23 mouse cellular contexts compared by ENCODE assay signal in the genomic region with DNA sequence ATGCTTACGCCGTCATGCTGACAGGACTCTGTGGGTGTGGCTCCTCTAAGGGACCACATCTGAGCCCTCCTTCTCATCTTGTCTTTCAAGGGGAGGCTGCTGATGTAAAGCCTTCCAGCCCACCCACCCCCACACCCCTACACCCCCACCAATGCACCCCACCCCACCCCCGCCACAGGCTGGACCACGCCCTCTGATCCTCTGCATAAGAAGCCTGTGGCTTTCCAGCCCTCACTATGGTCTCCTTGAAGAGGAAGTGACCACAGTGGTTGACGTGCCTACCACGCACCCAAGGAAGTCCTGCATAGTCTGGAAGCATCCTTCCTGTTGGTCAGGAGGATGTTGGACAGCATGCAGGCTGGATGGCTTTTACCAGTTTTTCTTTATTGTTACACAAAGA. TPM values are rescaled to one million over a fixed set of nuclear protein-coding genes. Genes with fewer than 3 reads are reported as not detected.
A peak's percentile ranks its signal among the peaks of the same experiment; 100 is the strongest.
DNase-seq lines count a peak whose midpoint lies in the region; ATAC-seq and TF ChIP-seq lines count a peak whose summit lies in the region.
"Had no signal": no experiment of that assay in that cellular context is flagged by ENCODE, and none has a peak within 500 bp of the region (broad histone marks: within the 10 kb centered on the region; RNA-seq: fewer than 3 reads in every experiment).

No protein-coding gene starts in this region.

- H3K4me3 ChIP-seq in kidney, adult 2 months (ENCODE audit: insufficient read depth, low read depth, low read length), result no peak overlapping the region
- no peak overlapping the region for H3K4me3 ChIP-seq in kidney, embryonic 14.5 days (ENCODE audit: low read length)
- no peak overlapping the region for H3K4me3 ChIP-seq in embryonic facial prominence, embryonic 13.5 days
- peak overlapping the region; percentile 42 for H3K4me3 ChIP-seq in megakaryocyte, embryonic 14.5 days (replicated peaks)
- H3K4me3 ChIP-seq: forebrain, embryonic 15.5 days; heart, embryonic 15.5 days; intestine, embryonic 15.5 days; midbrain, embryonic 12.5 days; myocyte had no signal

- ATAC-seq in kidney, embryonic 14.5 days (ENCODE audit: low FRiP score, low TSS enrichment), result no peak
- no peak; the same call in 1 of the 2 replicates for ATAC-seq in embryonic facial prominence, embryonic 13.5 days (ENCODE audit: insufficient number of reproducible peaks, insufficient read depth, low FRiP score, low TSS enrichment, low read depth)
- ATAC-seq: forebrain, embryonic 15.5 days; intestine, embryonic 15.5 days had no signal

- no peak overlapping the region for H3K9ac ChIP-seq in kidney, embryonic 14.5 days (ENCODE audit: low read depth, low read length)
- no peak overlapping the region for H3K9ac ChIP-seq in embryonic facial prominence, embryonic 13.5 days
- H3K9ac ChIP-seq: forebrain, embryonic 15.5 days; heart, embryonic 15.5 days; intestine, embryonic 15.5 days; liver, embryonic 14.5 days; midbrain, embryonic 12.5 days had no signal

- WGBS in kidney, adult 2 months, result 83% methylated on average over 6 of the region's 6 CpGs
- WGBS in kidney, embryonic 14.5 days, result 78% methylated on average over 6 of the region's 6 CpGs
- WGBS in embryonic facial prominence, embryonic 13.5 days, result 40% methylated on average over 6 of the region's 6 CpGs

- intact Hi-C loops in left cerebral cortex, postnatal 36 days (cut with DNase I), result loop anchor here (2.0 kb wide), 1 partner anchor 17 kb away; no protein-coding TSS in a partner anchor

- H3K4me2 ChIP-seq in kidney, embryonic 14.5 days (replicated peaks; ENCODE audit: low read depth, low read length), result no peak overlapping the region
- peak overlapping the region; percentile 12; the same call in 1 of the 2 replicates for H3K4me2 ChIP-seq in embryonic facial prominence, embryonic 13.5 days
- H3K4me2 ChIP-seq: forebrain, embryonic 15.5 days; heart, embryonic 15.5 days; intestine, embryonic 15.5 days; midbrain, embryonic 12.5 days had no signal

- TF ChIP-seq CTCF in kidney, adult 2 months (conservative IDR thresholded peaks at IDR 0.05; ENCODE audit: insufficient read depth, insufficient read length, low read depth, low read length), result no peak

- no peak for TF ChIP-seq POLR2A in kidney, adult 2 months (IDR thresholded peaks at IDR 0.05; ENCODE audit: low read depth, low read length)

- peak; percentile 23 for DNase-seq in kidney, adult 2 months
- peak; percentile 37 to 51 for DNase-seq in CD8-positive naive resting alpha-beta T cell, adult 2 months (ENCODE audit: low read depth in 2 of 2, low spot score in 2 of 2)
- DNase-seq in left cerebral cortex, postnatal 36 days (ENCODE audit: low spot score in 2 of 2), result no peak
- DNase-seq in thymus, postnatal 36 days, result no peak
- DNase-seq in ovary, postnatal 36 days (ENCODE audit: low spot score), result no peak
- DNase-seq: cerebellum, postnatal 10 days; embryo, embryonic 11 days; right cerebral cortex, adult 18-20 months; thymus, postnatal 14 days had no signal

- no peaks in the 10 kb centered on the region for H3K9me3 ChIP-seq in kidney, embryonic 14.5 days (ENCODE audit: control insufficient read depth, low read length)
- no peaks in the 10 kb centered on the region for H3K9me3 ChIP-seq in embryonic facial prominence, embryonic 13.5 days
- no peaks in the 10 kb centered on the region for H3K9me3 ChIP-seq in megakaryocyte, embryonic 14.5 days
- H3K9me3 ChIP-seq: forebrain, embryonic 15.5 days; heart, embryonic 15.5 days; intestine, embryonic 15.5 days; midbrain, embryonic 12.5 days had no signal

- H3K27ac ChIP-seq in kidney, adult 2 months (ENCODE audit: insufficient read depth, low read depth, low read length), result no peak overlapping the region
- H3K27ac ChIP-seq in kidney, embryonic 14.5 days (ENCODE audit: low read depth, low read length), result no peak overlapping the region
- H3K27ac ChIP-seq in embryonic facial prominence, embryonic 13.5 days, result peak overlapping the region; percentile 85
- H3K27ac ChIP-seq: forebrain, embryonic 15.5 days; heart, embryonic 15.5 days; intestine, embryonic 15.5 days; kidney, postnatal 0 days; liver, embryonic 14.5 days; midbrain, embryonic 12.5 days had no signal

- no peaks in the 10 kb centered on the region for H3K4me1 ChIP-seq in kidney, adult 2 months (ENCODE audit: control insufficient read depth, insufficient read depth, low read length)
- peaks cover 18% of the 10 kb centered on the region for H3K4me1 ChIP-seq in kidney, embryonic 14.5 days (ENCODE audit: control insufficient read depth, insufficient read depth, low read length)
- peaks cover 46% of the 10 kb centered on the region for H3K4me1 ChIP-seq in embryonic facial prominence, embryonic 13.5 days
- H3K4me1 ChIP-seq in megakaryocyte, embryonic 14.5 days, result peaks cover 79% of the 10 kb centered on the region

- H3K27me3 ChIP-seq in kidney, adult 2 months (replicated peaks; ENCODE audit: control insufficient read depth, insufficient read depth, low read length), result no peaks in the 10 kb centered on the region
- H3K27me3 ChIP-seq in kidney, embryonic 14.5 days (ENCODE audit: control insufficient read depth, insufficient read depth, low read length), result no peaks in the 10 kb centered on the region
- H3K27me3 ChIP-seq in embryonic facial prominence, embryonic 13.5 days, result no peaks in the 10 kb centered on the region
- peaks cover 4% of the 10 kb centered on the region for H3K27me3 ChIP-seq in megakaryocyte, embryonic 14.5 days (replicated peaks)
- H3K27me3 ChIP-seq: forebrain, embryonic 15.5 days; heart, embryonic 15.5 days; intestine, embryonic 15.5 days; midbrain, embryonic 12.5 days had no signal

- no peaks in the 10 kb centered on the region for H3K36me3 ChIP-seq in kidney, adult 2 months (ENCODE audit: control insufficient read depth, insufficient read depth, low read length)
- H3K36me3 ChIP-seq in kidney, embryonic 14.5 days (ENCODE audit: control insufficient read depth, insufficient read depth, low read length), result no peaks in the 10 kb centered on the region
- no peaks in the 10 kb centered on the region for H3K36me3 ChIP-seq in embryonic facial prominence, embryonic 13.5 days
- H3K36me3 ChIP-seq in megakaryocyte, embryonic 14.5 days (replicated peaks; ENCODE audit: low read length), result no peaks in the 10 kb centered on the region
- H3K36me3 ChIP-seq: forebrain, embryonic 15.5 days; heart, embryonic 15.5 days; intestine, embryonic 15.5 days; midbrain, embryonic 12.5 days had no signal

RNA-seq across cellular contexts. Expression of a gene that starts 15.5 kb away (rescaled TPM):
- polyA plus RNA-seq in kidney, adult 2 months (2012; rRNA removed), result 14.3 and 17.0 TPM in 2 replicates
- polyA plus RNA-seq in kidney, embryonic 14.5 days (2014; fragmentation: Nextera tagmentation; extraction: Ambion mirVana), result 26.0 and 31.9 TPM in 2 replicates
- 38.6 and 41.2 TPM in 2 replicates for polyA plus RNA-seq in embryonic facial prominence, embryonic 13.5 days (2015; fragmentation: Nextera tagmentation; extraction: Ambion mirVana)
- 22.8 and 31.2 TPM in 2 replicates for polyA plus RNA-seq in megakaryocyte, embryonic 14.5 days (2012; ENCODE audit: insufficient read depth, low replicate concordance)
- 1 to 10 TPM; 2.0 to 2.5 TPM for total RNA-seq in left cerebral cortex, postnatal 36 days (2021)

RNA-seq across cellular contexts. Expression of a gene that starts 20.7 kb away (rescaled TPM):
- polyA plus RNA-seq in kidney, adult 2 months (2012; rRNA removed), result 2.2 and 6.3 TPM in 2 replicates
- 0.07 and 0.60 TPM in 2 replicates for polyA plus RNA-seq in kidney, embryonic 14.5 days (2014; fragmentation: Nextera tagmentation; extraction: Ambion mirVana)
- polyA plus RNA-seq in embryonic facial prominence, embryonic 13.5 days (2015; fragmentation: Nextera tagmentation; extraction: Ambion mirVana), result 0.28 and 0.30 TPM in 2 replicates
- polyA plus RNA-seq in megakaryocyte, embryonic 14.5 days (2012; ENCODE audit: insufficient read depth, low replicate concordance), result not detected in 2 replicates
- total RNA-seq in left cerebral cortex, postnatal 36 days (2021), result under 1 TPM; 0.16 to 0.20 TPM
- total RNA-seq: gastrocnemius, adult 18-20 months had no signal
- polyA plus RNA-seq: forebrain, embryonic 15.5 days; limb, embryonic 11.5 days; midbrain, embryonic 12.5 days had no signal

RNA-seq across cellular contexts. Expression of a gene that starts 28.7 kb away (rescaled TPM):
- 0.17 and 0.29 TPM in 2 replicates for polyA plus RNA-seq in kidney, adult 2 months (2012; rRNA removed)
- 0.21 and 0.23 TPM in 2 replicates for polyA plus RNA-seq in kidney, embryonic 14.5 days (2014; fragmentation: Nextera tagmentation; extraction: Ambion mirVana)
- polyA plus RNA-seq in embryonic facial prominence, embryonic 13.5 days (2015; fragmentation: Nextera tagmentation; extraction: Ambion mirVana), result 0.45 TPM in 1 of 2 replicates, not detected in the other
- polyA plus RNA-seq in megakaryocyte, embryonic 14.5 days (2012; ENCODE audit: insufficient read depth, low replicate concordance), result not detected in 2 replicates
- total RNA-seq in left cerebral cortex, postnatal 36 days (2021), result 10 to 100 TPM; 21.3 to 22.4 TPM
- total RNA-seq: gastrocnemius, adult 18-20 months; hematopoietic stem cell, adult 5-6 weeks had no signal
- polyA plus RNA-seq: gonadal fat pad, adult 2 months; limb, embryonic 11.5 days; myocyte had no signal

RNA-seq across cellular contexts. Expression of a gene that starts 47.3 kb away (rescaled TPM):
- polyA plus RNA-seq in kidney, adult 2 months (2012; rRNA removed), result 2.7 and 5.7 TPM in 2 replicates
- 0.34 and 0.49 TPM in 2 replicates for polyA plus RNA-seq in kidney, embryonic 14.5 days (2014; fragmentation: Nextera tagmentation; extraction: Ambion mirVana)
- 0.53 and 1.5 TPM in 2 replicates for polyA plus RNA-seq in embryonic facial prominence, embryonic 13.5 days (2015; fragmentation: Nextera tagmentation; extraction: Ambion mirVana)
- not detected in 2 replicates for polyA plus RNA-seq in megakaryocyte, embryonic 14.5 days (2012; ENCODE audit: insufficient read depth, low replicate concordance)
- 1 to 10 TPM in 1 of 2 experiments, under 1 TPM in 1; 0.10 to 1.0 TPM for total RNA-seq in left cerebral cortex, postnatal 36 days (2021)
- total RNA-seq: hematopoietic stem cell, adult 5-6 weeks had no signal

RNA-seq across cellular contexts. Expression of a gene that starts 56.8 kb away (rescaled TPM):
- polyA plus RNA-seq in kidney, adult 2 months (2012; rRNA removed), result 32.3 and 117 TPM in 2 replicates
- polyA plus RNA-seq in kidney, embryonic 14.5 days (2014; fragmentation: Nextera tagmentation; extraction: Ambion mirVana), result 6.1 and 7.6 TPM in 2 replicates
- polyA plus RNA-seq in embryonic facial prominence, embryonic 13.5 days (2015; fragmentation: Nextera tagmentation; extraction: Ambion mirVana), result 13.3 and 13.4 TPM in 2 replicates
- 860 and 3,464 TPM in 2 replicates for polyA plus RNA-seq in megakaryocyte, embryonic 14.5 days (2012; ENCODE audit: insufficient read depth, low replicate concordance)
- 1 to 10 TPM; 2.7 to 4.3 TPM for total RNA-seq in left cerebral cortex, postnatal 36 days (2021)
- polyA plus RNA-seq: myocyte had no signal

Comparison
In these comparisons a context has a peak if more than half of its experiments do, and no peak if none do; other contexts are left out.
1. DNase-seq: peak in kidney, adult 2 months (single experiment) and CD8-positive naive resting alpha-beta T cell, adult 2 months (2 of 2); none in left cerebral cortex, postnatal 36 days (0 of 2), thymus, postnatal 36 days (0 of 2) and ovary, postnatal 36 days (single experiment).